Mouse (Mus musculus) thymus, adult 2 months (tissue): ENCODE data around the gene Ly86. TPM values are rescaled to one million over a fixed set of nuclear protein-coding genes. Genes with fewer than 3 reads are reported as not detected.

ENCODE experiments used
- DNase-seq: peaks from one replicate; pipeline ENCODE4 v3.0.0; 2021
- H3K27ac ChIP-seq: fragments of 200-500 bp; 2 replicates; pipeline ENCODE4 v1.5.1; 2012; ENCODE audit warnings: low read length, control low read depth; ENCODE audit not compliant: control insufficient read depth, insufficient read depth
- H3K27me3 ChIP-seq: fragments of 200-500 bp; 2 replicates; pipeline ENCODE4 v1.6.1; 2012; ENCODE audit warnings: mild to moderate bottlenecking, low read length, moderate library complexity, mixed read lengths; ENCODE audit not compliant: control insufficient read depth, insufficient read depth
- H3K36me3 ChIP-seq: fragments of 200-500 bp; 2 replicates; pipeline ENCODE4 v1.6.1; 2012; ENCODE audit warnings: mild to moderate bottlenecking, low read length, moderate library complexity; ENCODE audit not compliant: control insufficient read depth, insufficient read depth
- H3K4me1 ChIP-seq: fragments of 200-500 bp; replicated peaks from 2 replicates; pipeline ENCODE4 v1.6.1; 2012; ENCODE audit warnings: low read length; ENCODE audit not compliant: control insufficient read depth, insufficient read depth
- H3K4me3 ChIP-seq: fragments of 200-500 bp; 2 replicates; pipeline ENCODE4 v1.5.1; 2012; ENCODE audit warnings: mild to moderate bottlenecking, low read length, control low read depth, moderate library complexity; ENCODE audit not compliant: control insufficient read depth, insufficient read depth
- CTCF ChIP-seq: fragments of 200-500 bp; IDR thresholded peaks from 2 replicates; pipeline ENCODE4 v1.5.1; 2012; ENCODE audit warnings: mild to moderate bottlenecking, control low read depth, low read length, moderate library complexity, borderline replicate concordance; ENCODE audit not compliant: control insufficient read depth, poor library complexity, insufficient read depth; ENCODE audit errors: extremely low read depth
- POLR2A ChIP-seq: fragments of 200-500 bp; IDR thresholded peaks from 2 replicates; pipeline ENCODE4 v1.6.1; 2012; ENCODE audit warnings: mild to moderate bottlenecking, low read length, control low read depth, moderate library complexity; ENCODE audit not compliant: control insufficient read depth, poor library complexity, insufficient read depth; ENCODE audit errors: extremely low read depth
- WGBS: fragments of 180-500 bp; shearing (Covaris S2); methylation state at CpG from one replicate; pipeline ENCODE4 v1.1.7; 2018; 5-methylcytosine and 5-hydroxymethylcytosine counted together
- polyA plus RNA-seq: library from polyadenylated mRNA; depleted of rRNA; stranded (reverse); fragments of >200 nt; gene quantifications from 2 replicates; pipeline ENCODE4 v1.2.3, GENCODE M21; 2012

Gene Ly86
- polyA plus RNA-seq, 1 experiment, result 14.2 TPM

DNA sequence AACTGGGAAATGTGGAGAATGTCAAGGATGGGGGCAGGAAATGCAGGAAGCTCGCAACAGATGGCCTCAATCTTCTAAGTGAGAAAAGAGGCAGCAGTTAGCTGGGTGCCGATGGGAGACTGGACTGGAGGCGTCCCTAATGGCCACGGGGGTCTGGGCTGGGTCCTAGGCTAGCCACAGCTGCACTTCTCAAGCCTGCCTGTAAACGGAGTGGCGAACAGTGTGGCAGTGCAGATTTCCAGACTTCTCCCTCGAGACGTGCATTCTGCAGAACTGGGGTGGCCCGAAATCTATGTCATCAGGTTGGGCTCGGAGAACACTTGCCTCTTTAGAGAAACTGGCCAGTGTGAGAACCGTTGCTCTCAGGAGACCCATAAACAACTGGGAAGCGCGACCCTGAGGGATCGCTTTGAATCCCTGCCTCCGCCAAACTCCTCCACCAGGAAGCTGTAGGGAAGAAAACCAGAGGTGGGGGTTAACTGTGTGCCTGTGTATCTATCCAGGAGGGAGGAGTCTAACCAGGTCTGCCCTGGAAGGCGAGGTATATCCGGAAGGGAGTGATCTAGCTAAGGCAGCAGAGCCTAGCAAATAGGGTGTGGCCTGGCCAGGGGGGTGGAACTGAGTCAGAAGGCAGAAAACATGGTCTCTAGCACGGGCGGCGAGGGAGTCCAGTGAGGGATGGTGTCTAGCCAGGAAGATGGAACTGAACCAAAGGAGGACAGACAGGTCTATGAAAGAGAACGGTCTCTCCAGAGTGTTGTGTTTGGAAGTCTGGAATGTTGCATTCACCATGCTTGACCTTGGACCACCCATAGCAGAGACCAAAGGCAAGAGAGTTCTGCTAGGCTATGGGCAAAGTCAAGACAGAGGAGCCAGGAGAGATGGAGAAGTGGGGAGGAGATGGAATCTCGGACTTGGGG is 107.3 kb downstream of the Ly86 start:
- 25% methylated on average over 22 of the region's 22 CpGs for WGBS
- peak overlapping the region; percentile 10; the same call in 1 of the 2 replicates for H3K4me3 ChIP-seq
- DNase-seq, result peak; percentile 22
- no peaks in the 10 kb centered on the region for H3K27me3 ChIP-seq
- no peak overlapping the region for H3K27ac ChIP-seq
- peaks cover 16% of the 10 kb centered on the region for H3K4me1 ChIP-seq
- no peaks in the 10 kb centered on the region for H3K36me3 ChIP-seq
- no peak for TF ChIP-seq CTCF
- no peak for TF ChIP-seq POLR2A

- Histone ChIP-seq H3K36me3 (no peaks in the 10 kb centered on the region), H3K27ac (no peak overlapping the region), H3K27me3 (no peaks in the 10 kb centered on the region), H3K4me1 (peaks cover 16% of the 10 kb centered on the region), H3K4me3 (no peak overlapping the region)
- TF ChIP-seq POLR2A (no peak), CTCF (peak; percentile 88)
- peak; percentile 66 for DNase-seq
- 4% methylated on average over 13 of the region's 13 CpGs for WGBS
Observed at GRCm38 (mm10) chr13:37453203-37453602, 108.2 kb downstream of the Ly86 start.

DNA sequence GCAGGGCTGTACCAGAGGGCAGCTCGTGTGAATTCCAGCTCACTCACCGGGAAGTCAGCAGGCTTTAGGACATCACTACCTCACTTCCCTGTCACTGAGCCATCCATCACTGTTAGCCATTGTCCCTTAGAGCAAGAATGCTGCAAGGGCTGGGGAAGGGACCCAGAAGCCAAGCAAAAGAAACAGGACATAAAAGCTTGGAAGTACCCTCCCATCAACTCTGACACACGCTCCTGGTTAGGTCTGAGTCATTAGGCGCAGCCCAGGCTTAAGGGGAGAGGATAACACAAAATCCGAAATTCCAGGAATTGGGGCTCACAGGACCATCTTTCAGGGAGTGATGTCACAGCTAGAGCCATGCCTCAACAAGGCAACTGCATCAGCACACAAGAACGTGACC is 109.3 kb downstream of the Ly86 start:
- Histone ChIP-seq H3K4me3 (no peak overlapping the region), H3K27ac (no peak overlapping the region), H3K27me3 (no peaks in the 10 kb centered on the region), H3K4me1 (peaks cover 16% of the 10 kb centered on the region), H3K36me3 (no peaks in the 10 kb centered on the region)
- 94% methylated on average over 6 of the region's 6 CpGs for WGBS
- DNase-seq, result no peak
- TF ChIP-seq POLR2A (no peak), CTCF (no peak)

DNA sequence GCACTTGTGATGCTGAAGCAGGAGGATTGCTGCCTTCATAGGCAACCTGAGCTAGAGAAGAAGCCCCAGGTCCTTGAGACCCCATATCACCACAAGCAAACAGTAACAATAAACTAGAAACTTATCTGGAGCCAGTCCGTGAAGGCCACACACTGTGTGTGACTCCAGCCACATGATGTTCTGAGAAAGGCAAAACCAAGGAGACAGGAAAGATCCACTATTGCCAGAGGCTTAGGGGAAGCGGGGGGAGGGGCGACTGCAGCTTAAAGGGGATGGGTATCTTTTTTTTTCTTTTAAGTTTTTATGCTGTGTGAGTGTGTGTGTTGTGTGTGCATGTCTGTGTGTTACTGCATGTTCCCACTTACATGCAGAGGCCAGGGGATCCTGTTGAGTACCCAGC is 110.6 kb downstream of the Ly86 start:
- no peak for TF ChIP-seq POLR2A
- no peak for TF ChIP-seq CTCF
- H3K27me3 ChIP-seq, result no peaks in the 10 kb centered on the region
- peaks cover 16% of the 10 kb centered on the region for H3K4me1 ChIP-seq
- no peak overlapping the region for H3K27ac ChIP-seq
- no peak for DNase-seq
- 87% methylated on average over 3 of the region's 3 CpGs for WGBS
- no peak overlapping the region for H3K4me3 ChIP-seq
- H3K36me3 ChIP-seq, result no peaks in the 10 kb centered on the region

GRCm38 (mm10) chr13:37457007-37457827 is 112.2 kb downstream of the Ly86 start:
- Histone ChIP-seq H3K27ac (no peak overlapping the region), H3K36me3 (no peaks in the 10 kb centered on the region), H3K4me1 (peaks cover 15% of the 10 kb centered on the region), H3K27me3 (no peaks in the 10 kb centered on the region), H3K4me3 (no peak overlapping the region)
- no peak for DNase-seq
- TF ChIP-seq POLR2A (no peak), CTCF (no peak)
- WGBS, result 78% methylated on average over 11 of the region's 11 CpGs

DNA sequence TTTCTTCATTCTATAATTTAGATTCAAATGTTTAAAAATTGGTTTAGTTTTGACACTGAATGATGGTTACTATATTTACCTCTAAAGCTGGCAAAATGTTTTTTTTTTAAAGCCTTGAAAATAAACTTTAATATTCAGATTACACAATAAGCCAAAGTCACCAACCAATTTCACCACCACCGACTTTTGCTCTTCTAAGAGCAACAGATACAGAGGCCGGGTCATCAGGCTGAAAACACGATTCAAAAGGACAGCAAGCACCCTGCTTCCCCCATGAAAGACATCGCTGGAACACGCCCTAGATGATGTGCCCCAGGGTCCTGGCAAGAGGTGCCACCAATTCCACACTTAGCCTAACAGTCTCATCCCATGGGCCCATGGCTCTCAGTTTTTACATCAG is 113.5 kb downstream of the Ly86 start:
- WGBS, result 94% methylated on average over 5 of the region's 5 CpGs
- Histone ChIP-seq H3K4me1 (peaks cover 3% of the 10 kb centered on the region; the same call in 1 of the 2 replicates), H3K36me3 (no peaks in the 10 kb centered on the region), H3K27ac (no peak overlapping the region), H3K27me3 (no peaks in the 10 kb centered on the region), H3K4me3 (no peak overlapping the region)
- TF ChIP-seq POLR2A (no peak), CTCF (no peak)
- DNase-seq, result no peak
